Mouse (Mus musculus) layer of hippocampus, adult 18-20 months (tissue): ENCODE measurements around the gene Olfr92. TPM values are rescaled to one million over a fixed set of nuclear protein-coding genes. Genes with fewer than 3 reads are reported as not detected.

Experiments
- DNase-seq, 2 experiments: peaks; one replicate each; pipeline ENCODE4 v3.0.0; 2022; ENCODE audit warnings: low spot score in 2 of 2
- total RNA-seq, 2 experiments: library from RNA; stranded (reverse); gene quantifications; 2 replicates each; pipeline ENCODE4 v1.2.3; 2021

Olfr92 gene
- total RNA-seq, 2 experiments from 2014 or later = not detected

DNA sequence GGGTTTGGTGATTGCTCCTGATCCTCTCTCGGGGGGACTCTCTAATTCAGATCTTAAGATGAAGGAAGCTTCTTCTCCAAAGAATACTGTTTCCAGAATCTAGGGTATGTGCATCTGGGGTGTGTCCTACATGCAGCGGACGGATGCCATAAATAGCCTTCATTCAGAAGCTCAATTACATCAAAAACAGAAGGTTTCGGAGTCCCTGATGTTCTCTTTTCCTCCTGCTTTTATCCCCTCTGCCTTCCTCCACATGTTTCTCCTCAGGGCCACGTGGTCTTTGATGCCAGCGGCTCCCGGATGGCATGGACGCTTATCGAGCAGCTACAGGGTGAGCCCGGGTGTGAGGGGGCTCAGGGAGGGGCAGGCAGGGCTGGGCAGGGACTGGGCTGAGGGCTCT lies 56.8 kb downstream of the Olfr92 start:
- peak in 1 of 2 experiments; percentile 20 for DNase-seq

DNA sequence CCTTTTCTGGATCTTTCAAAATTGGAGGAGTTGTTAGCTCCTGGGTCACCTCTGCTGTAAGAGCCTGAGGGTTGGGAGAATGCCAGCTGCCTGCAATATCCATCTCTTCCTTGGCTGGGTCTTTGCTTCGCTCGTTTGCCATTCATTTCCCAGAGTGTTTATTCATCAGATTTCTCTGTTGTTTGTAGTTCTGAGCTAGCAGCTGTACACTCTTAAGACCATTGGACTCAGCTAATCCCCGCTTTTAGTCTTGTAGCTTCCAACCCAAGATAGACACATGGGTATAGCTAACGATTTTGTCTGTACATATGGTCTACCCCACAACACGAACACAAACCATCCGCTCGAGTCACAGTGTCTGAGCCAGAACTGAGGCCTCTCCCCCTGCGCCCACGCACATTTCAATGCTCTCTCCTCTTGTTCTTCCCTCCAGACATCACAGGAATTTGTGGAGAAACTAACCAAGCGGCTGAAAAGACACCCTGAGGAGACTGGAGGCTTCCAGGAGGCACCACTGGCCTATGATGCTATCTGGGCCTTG lies 57.7 kb downstream of the Olfr92 start:
- peak; percentile 61 to 82 for DNase-seq

DNA sequence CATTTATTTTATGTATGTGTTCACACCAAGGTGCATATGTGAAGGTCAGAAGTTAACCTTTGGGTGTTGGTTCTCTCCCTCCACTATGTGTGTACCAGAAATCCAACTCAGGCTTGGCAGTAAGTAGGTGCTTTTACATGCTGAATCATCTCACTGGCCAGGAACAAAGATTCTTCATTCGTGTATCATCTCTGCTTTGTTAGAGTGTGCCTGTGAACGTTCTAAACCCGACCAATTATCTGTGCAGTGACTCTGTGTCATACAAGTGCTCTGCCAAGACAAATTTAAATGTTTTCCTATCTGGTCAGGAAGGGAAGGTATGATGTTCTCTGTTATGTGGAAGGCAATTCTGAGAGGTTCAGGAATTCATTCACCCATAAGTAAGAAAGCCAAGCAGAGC lies 58.5 kb downstream of the Olfr92 start:
- peak in 1 of 2 experiments; percentile 2 for DNase-seq

Other genes with a start within 250 kb of the Olfr92 start
- gene Trim40, start 230.0 kb downstream of the Olfr92 start, total RNA-seq = not detected
- gene Trim31, start 222.0 kb downstream of the Olfr92 start, total RNA-seq = not detected
- gene Rnf39, start 177.2 kb downstream of the Olfr92 start, total RNA-seq = 1 to 10 TPM; 3.0 to 4.6 TPM
- 100 to 1,000 TPM; 140 to 145 TPM for gene Ppp1r11, start 168.3 kb downstream of the Olfr92 start, total RNA-seq
- 10 to 100 TPM; 31.3 to 37.2 TPM for gene Znrd1, start 161.5 kb downstream of the Olfr92 start, total RNA-seq
- 1 to 10 TPM; 5.6 to 7.2 TPM for gene Znrd1as, start 161.5 kb downstream of the Olfr92 start, total RNA-seq
- gene 2410137M14Rik, start 138.9 kb downstream of the Olfr92 start, total RNA-seq = not detected
- gene H2-M5, start 130.6 kb downstream of the Olfr92 start, total RNA-seq = under 1 TPM; 0.87 to 0.96 TPM
- gene Zfp57, start 118.9 kb downstream of the Olfr92 start, total RNA-seq = 1 to 10 TPM; 8.1 to 8.7 TPM
- gene Mog, start 96.7 kb downstream of the Olfr92 start, total RNA-seq = 10 to 100 TPM; 35.8 to 43.1 TPM
- gene Gabbr1, start 74.1 kb downstream of the Olfr92 start, total RNA-seq = 100 to 1,000 TPM; 683 to 686 TPM
- not detected for gene Olfr90, start 31.6 kb downstream of the Olfr92 start, total RNA-seq
- gene Olfr91, start 21.8 kb downstream of the Olfr92 start, total RNA-seq = not detected
- not detected for gene Olfr93, start 41.4 kb upstream of the Olfr92 start, total RNA-seq
- not detected for gene Ubd, start 73.8 kb upstream of the Olfr92 start, total RNA-seq
- gene Olfr94, start 80.9 kb upstream of the Olfr92 start, total RNA-seq = not detected
- gene Olfr95, start 93.0 kb upstream of the Olfr92 start, total RNA-seq = not detected
- gene Olfr96, start 100.1 kb upstream of the Olfr92 start, total RNA-seq = not detected
- gene Olfr97, start 117.2 kb upstream of the Olfr92 start, total RNA-seq = not detected
- gene Olfr98, start 143.7 kb upstream of the Olfr92 start, total RNA-seq = not detected
- 1 to 10 TPM; 2.6 to 2.8 TPM for gene H2-M3, start 150.1 kb upstream of the Olfr92 start, total RNA-seq
- gene Olfr99, start 163.4 kb upstream of the Olfr92 start, total RNA-seq = not detected
- not detected for gene Olfr101, start 184.2 kb upstream of the Olfr92 start, total RNA-seq
- gene Olfr102, start 197.0 kb upstream of the Olfr92 start, total RNA-seq = not detected
- gene Olfr103, start 219.6 kb upstream of the Olfr92 start, total RNA-seq = not detected
- gene Olfr104-ps, start 239.5 kb upstream of the Olfr92 start, total RNA-seq = not detected